Mouse (Mus musculus): Measurements from ENCODE around the gene Tma7.

Gene Tma7

GRCm38 (mm10) chr9:109060898-109061295, 21.5 kb downstream of the Tma7 start:
- no peak for DNase-seq (ENCODE audit: low spot score)

DNA sequence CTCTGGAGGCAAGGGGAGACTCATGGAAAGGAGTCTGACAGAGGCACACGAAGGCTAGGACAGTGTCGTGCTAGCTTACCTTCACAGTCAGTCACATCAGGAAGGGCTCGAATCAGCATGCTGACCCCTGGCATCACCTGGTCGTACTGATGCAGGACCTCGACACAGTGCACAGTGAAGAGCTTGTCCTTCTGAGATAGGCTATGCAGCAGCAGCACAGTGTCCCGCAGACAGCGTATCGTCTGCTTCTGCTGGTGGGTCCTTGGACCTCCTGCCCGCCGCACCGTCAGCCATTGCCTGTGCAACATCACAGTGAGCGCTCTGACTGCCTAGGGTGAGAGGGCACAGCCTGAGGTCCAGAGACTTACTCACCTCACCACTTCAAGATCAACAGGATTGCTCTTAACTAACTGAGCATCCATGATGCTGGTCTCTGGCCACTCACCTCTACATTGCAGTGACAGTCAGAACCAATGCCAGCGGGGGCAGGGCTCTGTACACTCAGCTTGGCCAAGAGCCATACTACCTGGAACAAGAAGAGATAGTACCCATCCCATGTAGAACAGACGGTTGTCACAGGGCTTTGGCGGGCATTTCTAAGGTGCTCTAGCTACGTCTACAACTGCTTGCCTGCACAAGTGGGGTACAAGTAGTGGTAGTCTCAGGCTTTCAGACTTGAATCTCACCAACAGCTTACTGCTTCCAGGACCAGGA, 22.0 kb downstream of the Tma7 start:
- DNase-seq (ENCODE audit: low spot score) = no peak

DNA sequence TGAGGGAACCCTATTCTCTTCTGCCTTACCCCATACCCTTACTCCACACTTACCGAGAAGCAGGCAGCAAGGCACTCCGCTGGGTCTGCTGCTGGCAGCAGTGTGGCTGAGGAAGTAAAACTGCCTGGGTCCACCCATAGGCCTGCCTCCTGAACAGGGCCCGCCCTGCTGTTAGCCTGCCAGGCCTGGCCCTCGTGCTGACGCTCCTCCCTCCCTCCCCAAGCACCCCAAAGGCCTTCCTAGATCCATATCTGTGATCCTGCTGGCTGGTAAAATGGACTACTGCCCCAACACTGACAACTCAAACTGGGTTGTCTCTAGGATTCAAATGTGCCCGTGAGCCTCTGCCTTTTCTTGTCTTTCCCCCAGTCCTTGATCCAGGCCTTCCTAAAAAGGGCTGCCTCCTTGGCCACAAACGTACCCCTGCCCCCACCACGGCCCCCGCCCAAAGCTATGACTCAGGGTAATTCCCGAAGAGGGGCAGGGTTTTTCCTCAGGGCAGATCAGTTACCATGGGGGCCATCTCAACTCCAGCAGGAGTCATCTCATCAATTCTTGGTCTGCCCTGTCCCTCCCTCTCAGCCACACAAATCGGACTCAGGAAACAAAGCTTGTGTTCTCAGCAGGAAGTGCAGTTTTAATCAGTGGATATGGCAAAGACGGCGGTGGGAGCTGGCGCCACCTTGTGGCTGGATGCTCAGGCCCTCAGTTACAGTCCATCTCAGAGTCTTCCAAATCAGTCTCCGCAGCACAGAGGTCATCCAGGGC, 23.1 kb downstream of the Tma7 start, which contains the start of gene Trex1:
Trex1 (minus strand) TSS at position 599 of the 768 bp plus-strand sequence.
- DNase-seq (ENCODE audit: low spot score) = peak; percentile 94

GRCm38 (mm10) chr9:109058006-109058765, 24.2 kb downstream of the Tma7 start:
- DNase-seq (ENCODE audit: low spot score) = no peak

DNA sequence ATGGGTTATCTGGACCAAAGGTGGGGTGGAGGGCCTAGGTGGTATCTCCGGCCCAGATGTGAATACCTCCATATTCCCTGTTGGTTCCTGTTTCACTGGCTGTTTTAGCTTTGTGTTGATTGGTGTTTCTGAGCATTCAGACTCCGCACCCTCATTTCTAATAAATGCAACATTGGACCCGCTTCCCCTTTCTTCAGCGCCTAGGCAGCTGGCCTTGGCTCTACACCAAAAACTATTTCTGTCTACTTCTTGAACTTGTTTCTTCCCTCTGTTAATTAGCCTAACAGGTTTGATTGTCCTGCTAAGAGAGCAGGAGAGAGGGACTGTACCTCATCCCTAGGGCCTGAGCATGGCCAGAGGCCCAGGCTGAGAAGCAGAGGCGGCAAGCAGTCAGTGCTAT, 24.8 kb downstream of the Tma7 start:
- peak; percentile 45 for DNase-seq (ENCODE audit: low spot score)

DNA sequence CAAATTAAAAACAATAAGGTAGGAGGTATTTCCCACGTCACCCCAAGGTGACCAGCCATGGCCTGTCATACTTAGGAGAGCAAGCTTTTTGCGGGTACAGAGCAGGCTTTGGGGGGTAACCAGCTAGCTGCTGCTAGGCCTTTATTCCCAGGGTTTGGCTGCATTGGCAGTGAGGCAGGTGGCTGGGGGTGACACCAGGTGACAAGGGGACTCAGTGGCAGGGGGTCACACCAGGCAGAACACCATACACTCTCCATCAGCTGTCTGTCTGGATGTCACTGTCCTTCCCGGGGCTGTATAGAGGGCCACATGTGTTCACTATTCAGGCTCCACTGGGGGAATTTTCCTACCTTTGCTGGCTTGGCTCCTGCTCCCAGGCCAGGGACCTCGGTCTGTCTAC, 25.5 kb downstream of the Tma7 start:
- DNase-seq (ENCODE audit: low spot score) = no peak

DNA sequence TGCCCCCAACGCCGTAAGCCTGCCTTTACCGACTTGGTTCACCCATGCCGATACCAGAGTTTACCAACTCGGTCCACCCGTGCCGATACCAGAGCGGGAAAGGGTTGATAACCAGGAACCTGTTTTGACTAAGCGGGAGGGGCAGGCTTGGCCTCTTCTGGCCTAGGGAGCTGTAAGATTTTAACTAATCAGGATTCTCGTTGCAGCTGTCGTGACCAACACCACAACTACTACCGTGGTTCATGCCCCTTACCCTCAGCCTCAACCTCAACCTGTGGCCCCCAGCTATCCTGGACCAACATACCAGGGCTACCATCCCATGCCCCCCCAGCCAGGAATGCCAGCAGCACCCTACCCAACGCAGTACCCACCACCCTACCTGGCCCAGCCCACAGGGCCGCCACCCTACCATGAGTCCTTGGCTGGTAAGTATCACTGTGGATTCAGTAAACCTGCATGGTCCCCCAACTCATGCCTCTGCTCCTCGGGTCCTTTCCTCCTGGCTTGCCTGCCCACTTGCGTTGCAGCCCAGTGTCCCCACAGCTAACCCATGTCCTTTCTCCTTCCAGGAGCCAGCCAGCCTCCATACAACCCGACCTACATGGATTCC, 26.2 kb downstream of the Tma7 start:
- DNase-seq (ENCODE audit: low spot score) = no peak

- DNase-seq (ENCODE audit: low spot score) = no peak
These were observed 26.9 kb downstream of the Tma7 start for GRCm38 (mm10) chr9:109055271-109056030.

- peak; percentile 90 for DNase-seq (ENCODE audit: low spot score)
These were observed 27.7 kb downstream of the Tma7 start for GRCm38 (mm10) chr9:109054712-109055111.

DNA sequence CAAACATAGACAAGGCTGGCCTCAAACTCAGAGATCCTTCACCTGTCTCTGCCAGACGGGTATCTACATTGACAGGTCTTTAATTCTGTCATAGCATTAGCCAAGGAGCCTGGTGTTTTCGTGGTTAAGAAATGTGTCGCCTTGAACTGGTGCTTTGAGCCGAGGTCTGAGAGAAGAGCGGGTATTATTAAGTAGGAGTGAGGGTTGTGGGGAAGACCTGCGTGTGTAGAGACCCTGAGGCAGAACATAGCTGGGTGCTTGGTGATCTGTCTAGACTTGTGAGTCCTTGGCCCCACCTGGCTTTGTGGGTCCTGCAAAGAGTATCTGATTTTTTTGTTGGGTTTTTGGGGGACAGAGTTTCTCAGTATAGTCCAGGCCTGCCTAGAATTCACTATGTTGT, 28.5 kb downstream of the Tma7 start:
- no peak for DNase-seq (ENCODE audit: low spot score)

GRCm38 (mm10) chr9:109053366-109053765, 29.0 kb downstream of the Tma7 start:
- DNase-seq (ENCODE audit: low spot score) = no peak

DNA sequence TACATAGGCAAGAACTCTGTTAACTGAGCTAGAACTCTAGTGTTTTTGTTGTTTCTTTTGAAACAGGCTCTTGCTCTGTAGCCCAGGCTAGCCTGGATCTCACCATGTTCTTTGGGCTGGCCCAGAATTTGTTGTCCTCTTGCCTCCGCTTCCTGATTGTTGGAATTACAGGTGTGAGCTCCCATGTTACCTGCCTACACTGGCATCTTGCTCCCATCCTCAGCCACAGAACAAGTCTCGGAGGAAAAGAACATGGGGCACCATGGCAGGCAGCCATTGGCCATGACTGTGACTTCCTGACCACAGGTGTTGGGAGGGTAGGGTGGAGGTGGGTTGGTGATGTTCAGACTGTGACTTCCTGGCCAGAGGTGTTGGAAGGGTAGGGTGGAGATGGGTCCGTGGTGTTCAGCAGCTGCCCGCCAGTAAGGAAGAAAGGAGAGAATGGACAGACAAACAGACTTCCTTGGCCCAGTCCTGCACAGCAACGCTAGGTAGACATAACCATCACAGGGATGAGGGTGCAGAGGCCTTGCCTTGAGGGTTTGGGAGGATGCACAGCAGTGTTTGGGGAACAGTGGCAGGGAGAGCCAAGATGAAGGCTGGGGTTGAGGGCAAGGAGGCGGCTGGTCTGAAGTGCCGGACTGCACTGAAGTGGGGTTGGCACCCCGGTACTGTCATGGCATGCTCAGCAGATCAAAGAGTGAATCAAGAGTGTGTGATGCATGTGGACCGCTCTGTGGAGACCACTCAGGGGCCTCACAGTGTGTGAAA, 29.7 kb downstream of the Tma7 start:
- no peak for DNase-seq (ENCODE audit: low spot score)

GRCm38 (mm10) chr9:109051651-109052489, 30.5 kb downstream of the Tma7 start:
- no peak for DNase-seq (ENCODE audit: low spot score)

- no peak for DNase-seq (ENCODE audit: low spot score)
These were observed 31.3 kb downstream of the Tma7 start for GRCm38 (mm10) chr9:109051011-109051501.

DNA sequence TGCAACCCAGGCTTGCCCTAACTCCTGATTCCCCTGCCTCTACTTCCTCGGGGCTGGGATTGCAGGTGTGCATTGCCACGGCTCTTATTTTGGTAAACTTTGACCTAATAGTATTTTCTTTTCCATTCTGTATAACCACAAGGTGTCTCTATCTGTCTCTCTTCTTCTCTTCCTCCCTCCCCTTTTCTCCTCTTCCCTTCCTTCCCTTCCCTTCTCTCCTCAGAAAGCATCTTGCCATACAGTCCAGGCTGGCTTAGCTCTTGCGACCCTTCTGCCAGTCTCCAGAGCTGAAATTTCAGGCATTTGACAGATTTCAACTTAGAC, 31.8 kb downstream of the Tma7 start:
- DNase-seq (ENCODE audit: low spot score) = no peak

DNA sequence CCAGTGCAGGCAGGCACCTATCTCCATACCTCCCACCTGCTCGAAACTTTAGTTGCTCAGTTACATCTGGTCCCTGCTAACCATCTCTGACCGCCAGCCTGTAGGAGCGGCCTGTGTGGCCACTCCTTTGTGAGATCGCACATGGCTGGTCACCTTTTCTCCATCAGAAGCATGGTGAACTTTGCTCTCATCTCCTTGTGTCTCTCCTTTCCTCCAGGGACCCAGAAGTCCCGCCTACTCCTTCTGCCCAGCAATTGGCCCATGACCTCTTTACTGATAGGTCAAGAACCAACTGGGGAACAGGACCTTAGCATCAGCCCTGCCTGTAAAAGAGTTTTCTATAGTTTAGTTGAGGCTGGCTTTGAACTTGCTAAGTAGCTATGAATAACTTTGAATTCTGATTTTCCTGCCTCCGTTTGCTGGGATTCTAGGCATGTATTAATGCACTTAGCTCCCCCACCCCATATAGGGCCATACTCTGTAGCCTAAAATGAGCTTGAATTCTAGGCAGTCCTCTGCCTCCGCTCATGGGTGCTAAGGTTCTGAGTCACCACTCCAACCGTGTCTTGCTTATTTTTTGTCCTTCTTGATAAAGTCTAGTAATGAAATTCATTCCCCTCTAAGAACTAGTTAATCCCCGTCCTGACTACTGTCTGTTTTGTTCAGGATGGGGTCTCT, 32.3 kb downstream of the Tma7 start:
- no peak for DNase-seq (ENCODE audit: low spot score)

DNA sequence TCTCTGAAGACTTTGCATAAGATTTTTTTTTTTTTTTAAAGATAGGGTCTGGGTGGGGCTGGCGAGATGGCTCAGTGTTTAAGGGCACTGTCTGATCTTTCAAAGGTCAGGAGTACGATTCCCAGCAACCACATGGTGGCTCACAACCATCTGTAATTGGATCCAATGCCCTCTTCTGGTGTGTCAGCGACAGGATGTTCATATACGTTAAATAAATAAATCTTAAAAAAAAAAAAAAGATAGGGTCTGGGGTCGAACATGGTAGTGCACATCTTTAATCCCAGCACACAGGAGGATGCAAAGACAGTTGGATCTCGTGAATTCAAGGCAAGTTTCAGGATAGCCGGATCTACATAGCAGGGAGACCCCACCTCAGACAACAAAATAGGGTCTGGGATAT, 33.1 kb downstream of the Tma7 start:
- DNase-seq (ENCODE audit: low spot score) = no peak

DNA sequence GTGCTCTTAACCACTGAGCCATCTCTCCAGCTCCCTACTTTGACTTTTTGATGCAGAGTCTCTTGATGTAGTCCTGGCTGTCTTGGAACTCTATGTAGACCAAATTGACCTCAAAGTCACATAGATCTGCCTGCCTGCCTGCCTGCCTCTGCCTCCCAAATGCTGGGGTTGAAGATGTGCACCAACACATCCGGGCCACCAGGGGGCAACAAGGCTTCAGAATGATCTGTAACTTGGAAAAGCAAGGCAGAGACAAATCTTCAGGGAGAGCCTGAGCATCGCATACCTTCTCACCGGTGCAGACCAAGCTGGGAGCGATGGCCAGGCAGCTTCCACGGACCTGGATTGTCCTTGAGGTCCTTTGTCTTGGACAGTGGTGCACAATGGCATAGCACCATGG, 36.1 kb downstream of the Tma7 start:
- DNase-seq (ENCODE audit: low spot score) = peak; percentile 74

DNA sequence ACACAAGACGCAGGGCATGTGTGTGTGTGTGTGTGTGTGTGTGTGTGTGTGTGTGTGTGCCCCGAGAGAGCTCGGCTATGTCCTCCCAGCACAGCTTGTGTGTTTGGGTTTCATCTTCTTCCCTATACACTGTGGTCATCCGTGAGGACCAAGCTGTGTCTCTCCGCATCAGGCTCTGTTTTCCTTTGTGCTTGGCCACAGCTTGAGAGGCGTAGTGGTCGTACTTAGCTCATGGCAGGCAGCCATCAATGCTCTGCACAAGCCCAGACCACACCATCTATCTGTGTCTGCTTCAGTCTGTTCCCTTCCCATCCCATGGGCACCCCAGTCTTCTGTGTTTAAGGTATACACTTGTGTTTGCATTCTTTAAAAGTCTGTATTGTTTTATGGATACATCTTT, 41.0 kb downstream of the Tma7 start:
- DNase-seq (ENCODE audit: low spot score) = no peak

Data from lung, postnatal 25 days (tissue).